Mouse (Mus musculus): ENCODE measurements around the gene H2afv. TPM values are rescaled to one million over a fixed set of nuclear protein-coding genes. Genes with fewer than 3 reads are reported as not detected.

Gene H2afv
- total and polyA plus RNA-seq, 3 experiments: 46.6 to 73.2 (median 63.7) TPM

DNA sequence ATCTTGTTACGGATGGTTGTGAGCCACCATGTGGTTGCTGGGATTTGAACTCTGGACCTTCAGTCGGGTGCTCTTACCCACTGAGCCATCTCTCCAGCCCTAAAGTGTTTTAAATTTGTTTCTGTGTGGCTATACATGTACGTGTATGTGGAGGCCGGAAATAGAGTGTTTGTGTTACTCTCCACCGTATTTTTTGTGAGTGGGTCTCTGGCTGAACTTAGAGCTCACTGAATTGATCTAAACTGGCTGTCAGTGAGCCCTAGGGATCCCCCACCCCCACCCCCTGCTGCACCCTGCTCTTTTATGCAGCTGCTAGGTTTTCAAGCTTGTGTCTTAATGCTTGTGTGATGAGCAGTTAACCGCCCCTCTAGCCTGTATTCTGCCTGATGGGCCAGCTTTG lies 32.6 kb upstream of the H2afv start:
- in situ Hi-C loops (cut with MboI; ENCODE audit: low pct_ligation_motif_present, low pct_unique_long_range_greater_than_20kb, low sequenced_read_pairs): no loop called here
- no peak overlapping the region for H3K4me2 ChIP-seq (ENCODE audit: insufficient read depth, low read depth, poor library complexity, severe bottlenecking)

DNA sequence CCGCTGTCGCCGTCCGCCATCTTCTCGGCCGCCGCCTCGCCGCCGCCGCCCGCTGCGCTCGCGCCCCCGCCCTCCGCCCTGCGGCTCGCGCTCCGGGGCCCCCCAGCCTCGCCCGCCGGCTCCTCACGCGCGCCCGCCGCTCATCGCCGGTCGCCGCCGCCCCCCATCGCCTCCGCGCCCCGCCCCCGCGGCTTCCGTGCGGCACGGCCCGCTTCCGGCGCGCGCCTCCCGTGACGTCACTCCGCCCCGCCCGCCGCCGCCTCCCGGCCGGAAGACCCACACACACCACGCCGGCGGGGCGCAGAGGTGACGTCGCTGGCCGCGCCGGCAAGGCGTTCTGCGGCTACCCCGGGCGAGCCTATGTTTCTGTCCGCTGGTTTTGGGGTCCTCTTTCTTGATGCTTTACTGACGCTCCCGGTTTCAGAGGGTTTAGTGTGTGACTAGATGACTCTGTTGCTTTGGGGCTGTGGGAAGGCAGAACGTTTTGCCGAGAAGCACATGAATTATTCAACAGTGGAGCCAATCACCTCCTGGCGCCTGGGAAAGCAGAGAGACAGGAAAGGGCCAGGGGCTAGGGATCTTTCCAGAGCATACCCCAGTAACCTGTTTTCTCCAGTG lies 31.7 kb upstream of the H2afv start, which contains the start of gene Purb:
Gene Purb, minus strand, starts transcription at position 51 of the 618 bp plus-strand sequence.
- Histone ChIP-seq H3K4me1 (ENCODE audit: control insufficient read depth in 1 of 2, insufficient read depth in 2 of 2) (peaks cover under 1 to 19% of the 10 kb centered on the region in 2 experiments; a peak in 3 of 4 replicates), H3K9ac (ENCODE audit: insufficient read depth, low read depth) (peak within 1 kb of the TSS; percentile 97), H3K4me2 (ENCODE audit: insufficient read depth, low read depth, poor library complexity, severe bottlenecking) (peak within 1 kb of the TSS; percentile 100), H3K79me2 (replicated peaks; ENCODE audit: control insufficient read depth, extremely low read depth, insufficient read depth, poor library complexity, severe bottlenecking) (peaks cover 44% of the 10 kb centered on the region), H3K27me3 (replicated peaks) (no peaks in the 10 kb centered on the region), H3K4me3 (replicated peaks in 1 of 3; ENCODE audit: low read depth in 2 of 3, low read length in 2 of 3, poor library complexity in 1 of 3) (peak within 1 kb of the TSS; percentile 68 to 97 (median 76)), H3K27ac (ENCODE audit: insufficient read depth, low read depth) (peak within 1 kb of the TSS; percentile 81), H3K36me3 (replicated peaks in 1 of 2; ENCODE audit: control insufficient read depth in 1 of 2, insufficient read depth in 1 of 2, low read length in 1 of 2) (peaks cover 4 to 28% of the 10 kb centered on the region in 2 experiments), H3K9me3 (replicated peaks; ENCODE audit: low read length) (no peaks in the 10 kb centered on the region)
- dilution Hi-C loops (cut with MboI; ENCODE audit: extremely low pct_ligation_motif_present, extremely low pct_unique_long_range_greater_than_20kb, low sequenced_read_pairs): no loop called here
- DNase-seq (ENCODE audit: extremely low read depth): peak; percentile 88
- in situ Hi-C loops (cut with MboI; ENCODE audit: low pct_ligation_motif_present, low pct_unique_long_range_greater_than_20kb, low sequenced_read_pairs): no loop called here
- TF ChIP-seq SIN3A (IDR thresholded peaks at IDR 0.05; ENCODE audit: low read length) (peak; percentile 88), USF2 (conservative IDR thresholded peaks at IDR 0.05; ENCODE audit: low read depth, low read length) (no peak), E2F4 (IDR thresholded peaks at IDR 0.05; ENCODE audit: insufficient replicate concordance, low read depth, low read length) (no peak), HCFC1 (IDR thresholded peaks at IDR 0.05; ENCODE audit: low read depth, low read length) (peak; percentile 84), CHD1 (IDR thresholded peaks at IDR 0.05; ENCODE audit: low read depth, low read length) (0 out of 2 replicates have a peak, but pooled peaks have one; percentile 70), MAFK (IDR thresholded peaks at IDR 0.05; ENCODE audit: insufficient replicate concordance, low read length) (no peak), SMC3 (IDR thresholded peaks at IDR 0.05; ENCODE audit: low read depth, low read length) (no peak), EP300 (IDR thresholded peaks at IDR 0.05; ENCODE audit: low read length) (no peak), RCOR1 (conservative IDR thresholded peaks at IDR 0.05; ENCODE audit: low read depth, low read length) (0 out of 2 replicates have a peak, but pooled peaks have one; percentile 24), JUN (IDR thresholded peaks at IDR 0.05; ENCODE audit: insufficient read depth, low read depth, low read length) (no peak), MAZ (IDR thresholded peaks at IDR 0.05; ENCODE audit: low read depth, low read length) (peak; percentile 77; the same call in 1 of the 2 replicates), MEF2A (IDR thresholded peaks at IDR 0.05; ENCODE audit: borderline replicate concordance, low read depth, low read length) (peak; percentile 64; the same call in 1 of the 2 replicates), ZNF384 (IDR thresholded peaks at IDR 0.05; ENCODE audit: low read depth, low read length) (no peak), POLR2AphosphoS2 (IDR thresholded peaks at IDR 0.05; ENCODE audit: low read depth, low read length) (peak; percentile 96), ZC3H11A (IDR thresholded peaks at IDR 0.05; ENCODE audit: low read depth, low read length) (no peak), NRF1 (IDR thresholded peaks at IDR 0.05; ENCODE audit: low read depth, low read length) (peak; percentile 45; the same call in 1 of the 2 replicates), KAT2A (IDR thresholded peaks at IDR 0.05; ENCODE audit: insufficient replicate concordance, low read length) (peak; percentile 81; the same call in 1 of the 2 replicates), CTCF (conservative IDR thresholded peaks at IDR 0.05 in 1 of 2, IDR thresholded peaks at IDR 0.05 in 1 of 2; ENCODE audit: low read depth in 2 of 2, low read length in 2 of 2) (no peak), POLR2A (IDR thresholded peaks at IDR 0.05; ENCODE audit: low read depth, low read length) (peak; percentile 96), PAX5 (IDR thresholded peaks at IDR 0.05; ENCODE audit: low read length) (no peak), MYC (IDR thresholded peaks at IDR 0.05; ENCODE audit: low read depth, low read length) (0 out of 2 replicates have a peak, but pooled peaks have one; percentile 35), TCF12 (IDR thresholded peaks at IDR 0.05; ENCODE audit: low read depth, low read length) (peak; percentile 82), IRF4 (IDR thresholded peaks at IDR 0.05; ENCODE audit: low read depth, low read length) (peak; percentile 72), USF1 (IDR thresholded peaks at IDR 0.05; ENCODE audit: low read depth, low read length) (no peak), ZMIZ1 (IDR thresholded peaks at IDR 0.05; ENCODE audit: low read depth, low read length) (peak; percentile 94), MAX (IDR thresholded peaks at IDR 0.05; ENCODE audit: low read length) (peak; percentile 53), TBP (conservative IDR thresholded peaks at IDR 0.05; ENCODE audit: low read depth, low read length) (no peak)

More for the DNA sequence above, 32.6 kb upstream of the H2afv start:
- TF ChIP-seq BHLHE40 (IDR thresholded peaks at IDR 0.05; ENCODE audit: low read depth, low read length) (no peak), JUND (conservative IDR thresholded peaks at IDR 0.05; ENCODE audit: low read depth, low read length) (no peak), RCOR1 (conservative IDR thresholded peaks at IDR 0.05; ENCODE audit: low read depth, low read length) (no peak), TCF12 (IDR thresholded peaks at IDR 0.05; ENCODE audit: low read depth, low read length) (no peak), POLR2AphosphoS2 (IDR thresholded peaks at IDR 0.05; ENCODE audit: low read depth, low read length) (no peak), MXI1 (IDR thresholded peaks at IDR 0.05; ENCODE audit: low read depth, low read length) (no peak), E2F4 (IDR thresholded peaks at IDR 0.05; ENCODE audit: insufficient replicate concordance, low read depth, low read length) (no peak), MEF2A (IDR thresholded peaks at IDR 0.05; ENCODE audit: borderline replicate concordance, low read depth, low read length) (no peak), USF1 (IDR thresholded peaks at IDR 0.05; ENCODE audit: low read depth, low read length) (no peak), SMC3 (IDR thresholded peaks at IDR 0.05; ENCODE audit: low read depth, low read length) (no peak), ELF1 (IDR thresholded peaks at IDR 0.05; ENCODE audit: low read depth, low read length) (no peak), PAX5 (IDR thresholded peaks at IDR 0.05; ENCODE audit: low read length) (no peak), SIN3A (IDR thresholded peaks at IDR 0.05; ENCODE audit: low read length) (no peak), TBP (conservative IDR thresholded peaks at IDR 0.05; ENCODE audit: low read depth, low read length) (no peak), USF2 (conservative IDR thresholded peaks at IDR 0.05; ENCODE audit: low read depth, low read length) (no peak)
- H3K9ac ChIP-seq (ENCODE audit: insufficient read depth, low read depth): no peak overlapping the region
- H3K36me3 ChIP-seq (replicated peaks in 1 of 2; ENCODE audit: control insufficient read depth in 1 of 2, insufficient read depth in 1 of 2, low read length in 1 of 2): peaks cover 2 to 21% of the 10 kb centered on the region in 2 experiments
- DNase-seq (ENCODE audit: extremely low read depth): no peak
- dilution Hi-C loops (cut with MboI; ENCODE audit: extremely low pct_ligation_motif_present, extremely low pct_unique_long_range_greater_than_20kb, low sequenced_read_pairs): no loop called here
- no peak overlapping the region for H3K27ac ChIP-seq (ENCODE audit: insufficient read depth, low read depth)
- H3K4me3 ChIP-seq (replicated peaks in 1 of 3; ENCODE audit: low read depth in 2 of 3, low read length in 2 of 3, poor library complexity in 1 of 3): no peak overlapping the region
- no peaks in the 10 kb centered on the region for H3K27me3 ChIP-seq (replicated peaks)
- H3K79me2 ChIP-seq (replicated peaks; ENCODE audit: control insufficient read depth, extremely low read depth, insufficient read depth, poor library complexity, severe bottlenecking): peaks cover 36% of the 10 kb centered on the region
- peaks cover 0 to 13% of the 10 kb centered on the region in 2 experiments; a peak in 1 of 4 replicates for H3K4me1 ChIP-seq (ENCODE audit: control insufficient read depth in 1 of 2, insufficient read depth in 2 of 2)
- H3K9me3 ChIP-seq (replicated peaks; ENCODE audit: low read length): no peaks in the 10 kb centered on the region

Measured in CH12.LX (cell line).